Mouse (Mus musculus): ENCODE data around the gene Fhad1. TPM values are rescaled to one million over a fixed set of nuclear protein-coding genes. Genes with fewer than 3 reads are reported as not detected.

Fhad1 gene
- total RNA-seq, 2 experiments from 2014 or later: 0.45 to 0.79 TPM

DNA sequence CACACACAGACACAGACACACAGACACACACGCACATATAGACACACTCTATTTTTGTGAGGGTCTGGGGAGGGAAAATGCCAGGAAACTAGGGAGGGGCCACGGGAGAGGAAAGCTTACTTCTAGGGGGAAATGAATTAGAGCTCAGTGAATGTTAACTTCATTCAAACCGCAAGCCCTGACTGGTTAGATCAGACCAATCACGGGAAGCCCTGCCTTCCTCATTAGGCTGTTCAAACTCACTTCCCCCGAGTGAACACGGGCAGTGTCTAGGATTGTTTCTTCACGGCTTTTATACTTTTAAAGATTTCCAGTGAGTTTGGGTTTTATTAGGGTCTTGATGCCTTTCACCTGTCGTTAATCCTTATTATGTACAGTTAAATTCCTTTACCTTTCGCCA, 37.5 kb downstream of the Fhad1 start:
- DNase-seq: no peak

DNA sequence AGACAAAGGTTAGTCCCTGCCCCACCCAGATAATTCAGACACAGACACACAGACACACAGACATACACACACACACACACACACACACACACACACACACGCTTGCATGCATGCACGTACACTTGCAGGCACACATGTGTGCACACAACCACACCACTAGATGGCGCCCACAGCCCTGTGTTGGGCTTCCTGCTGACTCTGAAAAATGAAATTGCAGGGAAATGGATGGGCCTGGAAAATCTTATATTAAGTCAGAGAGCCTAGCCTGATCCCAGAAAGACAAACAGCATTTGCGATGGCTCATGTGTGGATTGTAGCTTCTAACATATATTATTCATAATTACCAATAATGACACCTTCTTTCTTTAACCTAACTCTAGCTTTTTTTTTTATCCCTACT, 38.7 kb downstream of the Fhad1 start:
- DNase-seq: peak; percentile 56

DNA sequence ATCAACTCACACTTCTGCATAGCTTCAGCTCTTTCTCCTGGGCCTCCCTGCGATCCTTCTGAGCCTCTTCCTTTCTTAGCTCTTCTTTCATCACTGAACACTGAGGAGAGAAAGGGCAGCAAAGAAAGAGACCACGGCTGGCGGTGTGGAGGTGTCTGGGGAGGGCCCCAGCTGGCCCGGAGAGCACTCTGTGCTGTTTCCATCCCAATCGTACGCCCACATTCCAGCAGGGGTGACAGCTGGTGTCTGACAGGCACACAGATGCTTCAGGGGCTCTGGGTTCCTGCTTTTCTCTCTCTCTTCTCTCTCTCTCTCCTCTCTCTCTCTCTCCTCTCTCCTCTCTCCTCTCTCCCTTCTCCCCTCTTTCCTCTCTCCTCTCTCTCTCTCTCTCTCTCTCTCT, 50.3 kb downstream of the Fhad1 start:
- DNase-seq: no peak

DNA sequence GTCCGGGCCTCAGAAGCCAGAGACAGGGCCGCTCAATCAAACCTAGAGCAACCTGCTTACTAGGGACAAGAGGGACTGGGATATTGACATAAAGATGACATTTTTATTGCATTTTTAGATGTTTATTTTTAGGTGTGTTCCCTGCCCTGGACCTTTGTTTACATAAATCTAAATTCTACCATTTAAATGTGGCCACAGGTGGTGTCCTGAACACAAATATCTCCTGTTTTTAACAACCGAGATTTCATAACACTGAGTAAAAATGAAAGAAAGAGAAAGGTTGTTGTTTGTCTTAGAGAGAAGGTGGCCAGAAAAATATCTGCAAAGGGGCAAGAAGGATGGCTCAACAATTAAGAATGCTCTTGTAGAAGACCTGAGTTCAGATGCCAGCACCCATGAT, 51.0 kb downstream of the Fhad1 start:
- DNase-seq: no peak

DNA sequence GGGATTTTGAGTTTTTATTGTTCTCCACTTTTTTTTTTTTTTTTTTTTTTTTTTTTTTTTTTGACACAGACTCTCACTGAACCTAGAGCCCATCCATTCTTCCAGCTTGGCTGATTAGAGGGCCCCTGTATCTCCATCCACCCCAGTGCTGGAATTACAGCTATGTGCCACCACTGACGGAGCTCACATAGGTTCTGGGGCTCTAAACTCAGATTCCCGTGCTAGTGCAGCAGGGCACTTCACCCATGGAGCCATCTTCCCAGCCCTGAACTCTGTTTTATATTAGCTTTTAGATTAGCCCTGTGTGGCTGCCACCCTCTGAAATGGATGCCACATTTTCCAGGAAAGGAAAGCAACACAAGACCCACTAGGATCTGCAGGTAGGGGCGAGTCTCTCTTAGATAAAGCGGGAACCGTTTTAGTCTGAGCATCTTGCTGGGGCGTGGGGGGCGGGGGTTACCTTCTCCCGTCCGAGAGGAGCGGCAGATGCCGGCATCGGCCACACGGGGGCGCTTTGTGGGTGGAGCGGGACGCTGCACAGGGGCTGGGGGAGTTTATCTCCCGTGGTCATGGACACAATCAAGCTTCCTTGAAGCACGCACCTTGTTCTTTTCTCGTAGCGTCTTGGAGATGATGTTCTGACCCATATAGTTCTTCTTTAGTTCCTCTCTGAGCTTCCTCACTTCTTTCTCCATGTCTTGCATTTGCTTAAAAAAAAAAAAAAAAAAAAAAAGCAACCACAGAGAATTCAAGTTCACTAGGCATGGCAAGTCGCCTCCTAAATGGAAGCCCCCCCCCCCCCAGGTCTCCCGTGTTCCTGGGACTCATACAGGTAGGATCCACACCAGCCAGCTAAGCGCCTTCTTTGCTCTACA, 51.8 kb downstream of the Fhad1 start:
- DNase-seq: peak; percentile 71

DNA sequence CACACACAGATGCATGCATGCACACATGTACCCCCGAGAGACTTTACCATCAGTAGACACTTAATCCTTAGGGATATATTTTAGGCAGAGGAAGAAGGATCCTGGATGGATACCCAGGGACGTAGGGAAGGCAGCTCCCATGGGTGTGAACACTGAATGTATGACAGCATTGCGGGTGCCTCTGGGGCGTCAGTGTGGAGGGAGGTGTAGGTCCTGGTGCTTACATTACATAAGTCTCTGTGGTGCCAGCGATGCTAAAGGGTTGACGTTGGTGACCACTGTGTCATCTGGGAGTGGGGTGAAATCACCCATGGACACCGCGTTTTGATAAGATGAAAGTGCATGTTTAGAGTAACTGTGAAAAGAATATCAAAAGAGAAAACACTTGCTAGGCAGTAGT, 54.8 kb downstream of the Fhad1 start:
- no peak for DNase-seq

DNA sequence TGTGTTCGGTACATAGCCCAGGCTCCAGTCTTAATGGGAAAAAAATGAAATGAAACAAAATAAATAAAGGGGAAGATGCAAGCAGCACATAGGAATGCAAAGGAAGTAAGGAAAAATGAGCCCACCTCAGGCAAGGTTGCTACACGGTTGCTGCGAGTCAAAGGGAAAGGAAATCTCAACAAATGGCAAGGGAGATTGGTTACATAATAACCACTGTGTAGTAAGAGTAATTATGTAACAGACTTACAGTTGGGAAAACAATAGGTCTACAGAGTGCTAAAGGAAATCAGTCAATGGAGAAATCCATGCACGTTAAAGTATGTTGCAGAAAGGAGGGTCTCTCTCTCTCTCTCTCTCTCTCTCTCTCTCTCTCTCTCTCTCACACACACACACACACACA, 55.3 kb downstream of the Fhad1 start:
- DNase-seq: no peak

DNA sequence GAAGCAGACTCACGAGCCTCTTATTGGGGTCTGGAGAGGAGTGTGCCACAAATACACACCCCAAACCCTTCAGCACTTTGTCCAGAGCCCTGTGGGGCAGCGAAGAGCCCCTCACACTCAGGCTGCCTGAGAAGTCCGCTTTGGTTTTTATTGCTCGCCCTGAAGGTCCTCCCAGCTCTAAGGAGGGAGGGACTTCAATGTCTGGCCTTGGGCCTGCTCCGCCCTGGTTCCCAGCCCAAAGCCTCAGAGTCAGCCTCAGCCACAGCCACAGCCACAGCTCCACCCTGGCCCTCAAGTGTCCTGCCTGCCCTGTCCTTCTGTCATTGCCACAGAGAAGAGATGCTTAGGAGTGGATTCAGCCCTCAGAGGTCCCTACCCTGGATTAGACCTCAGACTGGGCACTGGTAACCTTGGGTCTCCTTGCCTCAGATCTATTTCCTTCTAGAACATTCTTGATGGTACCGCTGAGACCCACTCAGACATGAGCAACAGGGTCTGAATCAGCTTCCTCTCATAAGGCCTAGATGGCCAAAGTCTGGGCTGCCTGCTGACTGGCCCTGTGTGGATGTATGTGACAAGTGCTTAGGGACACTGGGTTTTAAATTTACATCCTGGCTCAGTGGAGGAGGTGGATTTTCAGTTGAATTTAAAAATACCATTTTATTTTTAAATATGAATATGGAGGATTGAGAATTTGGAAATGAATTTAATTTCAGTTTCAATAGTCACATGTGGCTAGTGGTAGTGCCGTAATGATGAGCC, 56.1 kb downstream of the Fhad1 start:
- peak; percentile 52 for DNase-seq

DNA sequence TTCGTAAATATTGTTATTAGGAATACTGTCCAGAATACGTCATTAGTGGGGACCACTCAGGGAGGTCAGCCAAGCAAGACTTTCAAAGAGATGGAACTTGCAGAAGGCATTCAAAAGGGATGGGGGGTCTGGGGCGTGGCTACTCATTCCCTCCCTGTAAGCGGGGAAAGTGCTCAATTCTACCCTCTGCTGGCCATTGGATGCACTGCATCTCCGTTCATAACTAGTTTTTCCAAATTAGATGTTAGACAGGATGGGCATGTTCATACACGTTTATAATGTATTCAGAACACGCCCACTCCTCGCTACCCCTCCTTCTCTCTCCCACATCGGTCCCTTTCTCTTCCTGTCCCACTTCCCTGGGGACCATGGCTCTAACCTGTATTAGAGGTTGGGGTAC, 56.7 kb downstream of the Fhad1 start:
- DNase-seq: peak; percentile 80

DNA sequence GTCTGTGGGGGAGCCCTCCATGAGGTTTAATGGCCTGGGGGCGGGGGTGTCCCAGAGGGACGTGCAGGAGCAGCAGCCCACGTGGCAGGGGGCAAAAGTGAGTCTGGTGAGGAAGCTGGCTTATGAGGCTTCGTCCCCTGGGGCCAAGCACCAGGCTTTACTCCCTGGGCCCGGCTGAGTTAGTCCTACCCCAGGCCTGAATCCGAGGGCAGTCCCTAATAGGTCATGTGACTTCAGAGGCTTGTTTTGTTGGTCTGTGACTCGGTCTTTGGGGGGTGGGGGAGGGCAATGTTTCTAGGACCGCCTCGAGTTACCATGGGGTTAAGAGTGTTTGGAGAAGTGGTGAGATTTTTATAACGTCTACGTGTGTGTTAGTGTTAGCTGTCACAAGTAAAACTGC, 57.1 kb downstream of the Fhad1 start:
- no peak for DNase-seq

DNA sequence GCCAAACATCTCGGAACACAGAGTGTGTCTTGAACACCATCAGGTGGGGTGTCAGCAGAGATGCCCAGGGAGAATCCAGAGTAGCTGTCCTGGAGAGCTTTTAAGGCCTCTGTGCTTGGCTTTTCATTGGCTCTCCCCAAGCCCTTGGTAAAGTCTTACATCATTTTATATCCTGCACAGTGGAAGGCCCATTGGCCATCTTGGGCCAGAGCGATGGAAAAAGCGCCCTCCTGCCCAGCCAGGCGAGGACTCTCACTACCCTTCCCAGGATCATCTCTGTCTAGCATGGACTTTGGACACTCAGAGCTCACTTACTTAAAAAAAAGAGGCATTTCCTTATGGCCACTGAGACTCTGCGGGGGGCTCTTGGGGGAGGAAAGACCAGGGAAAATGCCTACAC, 58.0 kb downstream of the Fhad1 start:
- DNase-seq: no peak

DNA sequence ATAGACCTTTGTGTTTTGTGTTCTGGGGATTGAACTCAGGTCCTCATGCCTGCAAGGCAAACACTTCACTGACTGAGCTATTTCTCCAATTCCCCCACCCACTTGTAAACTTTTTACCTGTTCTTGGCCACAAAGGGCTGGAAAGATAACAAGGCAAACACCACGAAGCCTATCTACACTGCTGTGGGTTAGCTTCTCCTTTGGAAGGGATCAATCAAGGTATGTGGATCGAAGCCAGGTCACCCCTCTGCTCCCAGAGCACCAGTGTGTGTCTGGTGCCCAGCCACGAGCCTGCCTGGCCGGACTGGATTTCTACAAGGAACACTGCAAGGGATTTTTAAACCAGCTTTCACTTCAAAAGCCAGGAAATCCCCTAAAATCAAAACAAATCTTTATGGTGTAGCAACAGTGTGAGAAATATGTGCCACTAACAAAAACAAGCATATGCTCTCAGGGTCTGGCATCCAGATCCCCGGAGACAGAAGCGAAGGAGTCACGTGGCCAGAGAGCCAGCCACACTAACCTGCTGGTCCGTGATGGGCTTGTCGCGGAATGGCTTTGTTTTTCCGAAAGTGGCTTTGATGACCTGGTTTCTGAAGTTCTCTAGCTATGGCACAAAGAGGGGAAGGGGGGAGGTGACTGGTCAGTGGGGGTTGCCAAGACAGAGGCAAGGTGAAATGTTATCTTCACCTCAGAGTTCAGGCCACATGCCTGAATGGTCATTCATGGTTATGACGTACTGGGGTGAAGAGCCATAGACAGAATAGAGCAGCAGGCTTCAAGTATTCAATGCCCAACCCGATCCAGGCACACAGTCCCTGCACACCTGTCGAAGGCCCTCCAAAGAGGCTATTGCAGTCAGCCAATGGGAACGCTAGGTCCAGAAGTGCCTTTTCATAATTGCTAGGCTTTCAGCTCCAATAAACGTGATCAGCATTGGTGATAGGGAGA, 59.8 kb downstream of the Fhad1 start:
- no peak for DNase-seq

DNA sequence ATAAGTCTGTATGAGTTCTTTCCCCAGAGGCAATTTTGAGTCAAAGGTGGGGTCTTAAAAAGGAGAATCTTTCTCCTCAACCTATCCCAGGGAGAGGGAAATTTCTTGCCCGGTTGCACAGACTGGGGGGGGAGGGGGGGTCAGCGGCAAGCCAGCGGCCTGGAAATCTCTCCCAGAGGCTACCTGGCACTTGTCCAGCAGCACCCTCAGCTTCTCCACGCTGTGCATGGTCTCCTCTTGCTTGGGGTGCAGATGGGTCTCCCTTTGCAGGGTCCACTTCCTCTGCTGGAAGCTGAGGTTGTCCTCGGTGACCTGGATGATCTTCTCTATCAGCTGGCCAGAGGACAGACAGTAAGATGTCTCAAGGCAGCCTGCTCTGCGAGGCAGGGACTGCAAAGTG, 61.0 kb downstream of the Fhad1 start:
- no peak for DNase-seq

DNA sequence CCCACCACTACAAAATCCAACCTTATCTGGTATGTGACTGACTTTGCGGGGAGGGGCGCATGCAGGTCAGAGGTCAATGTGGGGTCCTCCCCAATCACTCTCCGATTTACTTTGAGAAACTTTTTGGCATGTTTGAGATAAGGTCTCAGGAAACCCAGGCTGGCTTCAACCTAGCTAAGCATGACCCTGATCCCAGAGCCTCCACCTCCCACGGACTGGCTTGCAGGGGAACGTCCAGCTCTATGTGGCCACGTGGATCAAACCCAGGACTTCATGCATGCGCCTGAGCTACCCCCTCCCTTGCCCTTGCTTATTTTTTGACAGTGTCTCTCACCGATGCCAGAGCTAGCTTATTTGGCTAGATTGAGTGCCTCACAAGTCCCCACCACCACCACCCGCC, 61.6 kb downstream of the Fhad1 start:
- no peak for DNase-seq

DNA sequence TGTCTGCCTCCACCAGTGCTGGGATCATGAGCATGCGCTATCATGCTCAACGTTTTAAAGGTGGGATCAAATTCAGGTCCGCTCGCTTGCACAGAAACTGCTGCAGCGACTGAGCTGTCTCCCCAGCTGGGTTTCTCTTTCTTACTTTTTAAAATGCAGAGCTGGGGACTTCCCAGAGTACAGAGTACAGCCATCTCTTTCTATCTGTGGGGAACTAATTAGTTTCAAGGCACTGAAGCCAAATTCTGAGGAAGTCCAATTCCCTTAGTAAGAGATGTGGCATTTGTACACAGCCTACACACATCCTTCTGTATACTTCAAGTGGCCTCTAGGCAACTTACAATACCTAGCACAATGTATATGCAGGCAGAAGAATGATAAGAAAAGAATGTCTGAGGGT, 62.1 kb downstream of the Fhad1 start:
- no peak for DNase-seq

DNA sequence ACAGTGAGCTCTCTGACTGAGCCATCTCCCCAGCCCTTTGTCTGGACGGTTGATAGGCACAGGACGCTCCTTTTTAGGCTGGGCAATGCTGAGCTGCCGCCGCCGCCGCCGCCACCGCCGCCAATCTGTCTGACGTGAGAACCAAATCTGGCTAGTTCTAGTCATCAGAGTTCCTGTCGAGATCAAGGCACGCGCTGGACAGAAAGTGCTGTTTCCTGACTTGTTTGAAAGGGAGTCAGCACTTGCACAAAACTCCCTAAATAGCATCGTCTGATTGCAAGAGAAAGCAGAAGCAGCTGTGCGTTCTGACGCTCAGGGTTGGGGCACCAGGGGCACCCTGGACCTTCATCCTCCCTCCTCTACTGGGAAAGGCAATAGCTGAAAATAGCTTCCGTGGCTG, 62.8 kb downstream of the Fhad1 start:
- no peak for DNase-seq

DNA sequence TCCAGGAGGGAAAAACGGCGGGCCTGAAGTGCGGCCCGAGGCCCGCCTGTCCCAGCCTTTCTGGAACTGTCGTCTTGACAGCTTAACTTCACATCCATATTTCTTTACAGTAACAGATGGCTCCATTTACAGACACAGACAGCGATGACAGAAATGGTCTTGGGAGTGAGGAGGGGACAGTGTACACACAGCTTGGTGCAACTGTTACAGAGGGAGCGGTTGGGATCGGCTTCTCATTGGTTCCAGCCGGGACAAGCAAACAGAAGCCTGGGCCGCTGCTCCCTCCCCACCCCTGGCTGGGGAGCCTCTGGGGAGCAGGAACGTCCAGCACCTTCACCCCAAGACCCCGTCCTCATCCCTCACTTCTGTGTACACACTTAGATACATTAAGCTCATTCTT, 65.4 kb downstream of the Fhad1 start:
- DNase-seq: no peak

DNA sequence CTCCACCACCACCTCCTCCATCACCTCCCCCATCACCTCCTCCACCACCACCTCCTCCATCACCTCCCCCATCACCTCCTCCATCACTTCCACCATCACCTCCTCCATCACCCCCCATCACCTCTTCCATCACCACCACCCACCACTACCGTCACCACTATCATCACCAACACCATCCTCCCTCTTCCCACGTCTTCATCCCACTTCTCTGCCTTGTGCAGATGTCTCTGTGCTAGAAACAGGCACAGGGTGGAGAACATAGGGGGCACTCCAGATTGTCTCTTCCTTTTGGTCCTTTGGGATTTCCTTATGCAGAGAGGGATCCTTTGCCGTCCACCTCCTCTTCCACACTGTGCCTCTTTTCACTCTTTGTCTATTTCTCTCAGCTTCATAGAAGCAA, 66.1 kb downstream of the Fhad1 start:
- DNase-seq: no peak

DNA sequence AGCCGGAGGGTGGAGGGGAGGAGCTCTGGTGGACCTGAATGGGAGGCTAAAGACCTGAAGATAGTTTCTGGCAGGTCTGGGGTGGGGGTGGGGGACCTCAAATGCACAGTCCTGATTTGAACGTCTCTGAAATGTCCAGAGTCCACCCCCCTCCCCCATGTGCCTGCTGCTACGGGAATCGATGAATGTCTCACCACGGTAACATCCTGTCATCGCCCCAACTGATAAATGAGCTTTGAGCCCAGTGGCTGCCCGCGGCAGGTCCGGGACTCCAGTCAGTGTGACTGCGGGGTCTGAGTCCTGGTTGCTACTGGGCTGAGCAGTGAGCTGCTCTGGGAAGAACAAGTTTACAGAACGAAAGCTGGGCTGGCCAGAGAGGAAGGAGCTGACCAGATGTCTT, 72.5 kb downstream of the Fhad1 start:
- DNase-seq: no peak

DNA sequence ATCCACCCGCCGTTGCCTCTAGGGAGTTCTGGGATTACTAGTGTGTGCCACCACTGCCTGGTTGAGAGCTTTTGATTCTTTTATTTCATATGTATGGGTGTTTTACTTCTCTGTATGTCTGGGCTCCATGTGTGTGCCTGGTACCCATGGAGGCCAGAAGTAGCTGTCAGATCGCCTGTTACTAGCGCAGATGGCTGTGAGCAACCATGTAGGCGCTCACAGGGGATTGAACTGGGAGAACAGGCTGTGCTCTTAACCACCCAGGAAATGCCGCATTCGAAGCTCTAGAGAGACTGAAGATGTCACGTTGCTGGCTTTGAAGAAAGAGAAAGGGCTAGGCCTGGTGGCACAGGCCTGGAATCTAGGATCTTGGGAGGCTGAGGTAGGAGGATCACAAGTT, 73.6 kb downstream of the Fhad1 start:
- DNase-seq: no peak

DNA sequence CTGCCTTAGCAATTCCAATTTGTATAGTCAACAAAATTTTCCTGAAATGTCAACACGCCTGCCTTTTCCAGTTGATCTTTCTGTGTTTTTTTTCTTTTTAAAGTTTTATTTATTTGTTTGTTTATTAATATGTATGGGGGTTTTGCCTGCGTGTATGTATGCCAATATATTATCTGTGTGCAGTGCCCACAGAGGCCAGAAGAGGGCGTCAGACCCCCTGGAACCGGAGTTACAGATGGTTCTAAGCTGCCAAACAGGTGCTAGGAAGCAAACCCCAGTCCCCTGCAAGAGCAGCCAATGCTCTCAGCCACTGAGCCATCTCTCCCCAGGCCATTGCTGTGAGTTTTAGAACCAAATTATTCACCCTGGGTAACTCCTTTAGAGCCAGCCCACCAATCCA, 76.3 kb downstream of the Fhad1 start:
- DNase-seq: no peak

DNA sequence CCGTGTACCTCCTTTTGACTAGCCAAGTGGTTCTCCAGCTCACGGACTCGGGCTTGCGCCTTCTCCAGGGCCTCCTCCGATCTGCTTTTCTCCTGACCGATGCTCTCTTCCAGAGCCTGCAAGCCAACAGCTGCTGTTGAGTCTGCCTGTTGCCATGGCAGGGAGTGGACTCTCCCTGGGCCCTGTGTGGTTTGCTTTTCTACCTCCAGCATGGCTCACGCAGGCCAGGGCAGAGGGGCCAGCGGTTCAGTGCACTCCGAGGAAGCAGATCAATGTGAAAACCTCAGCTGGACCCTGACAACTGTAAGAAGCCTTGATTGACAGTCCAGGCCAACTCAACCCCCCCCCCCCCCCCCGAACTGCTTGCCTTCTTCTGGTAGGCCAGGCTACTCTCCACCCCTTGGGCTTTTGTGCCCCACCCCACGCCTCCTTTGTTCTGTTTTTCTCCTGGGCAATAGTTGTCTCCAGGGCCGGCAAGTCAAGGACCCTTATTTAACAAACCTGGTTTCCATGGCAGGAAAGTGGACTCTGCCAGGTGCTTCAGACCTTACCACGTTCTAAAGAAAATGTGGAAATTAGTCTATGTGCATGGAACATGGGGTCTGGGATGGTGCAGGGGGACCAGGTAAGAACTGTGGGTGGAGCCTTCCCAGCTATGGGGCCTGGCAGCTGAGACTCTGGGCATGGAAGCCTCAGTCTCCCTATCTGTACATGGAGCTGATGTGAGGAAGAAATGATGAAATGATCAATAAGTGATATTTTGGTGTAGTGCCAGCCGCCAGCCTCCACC, 81.9 kb downstream of the Fhad1 start:
- no peak for DNase-seq

Measured in adrenal gland, postnatal 10 days (tissue).